Mouse (Mus musculus): ENCODE data around the gene Man2a2. TPM values are rescaled to one million over a fixed set of nuclear protein-coding genes. Genes with fewer than 3 reads are reported as not detected.
A peak's percentile ranks its signal among the peaks of the same experiment; 100 is the strongest.

Man2a2 gene
- 59.9 and 78.3 TPM in 2 replicates for polyA plus RNA-seq (2012; rRNA removed)

- TF ChIP-seq CTCF (IDR thresholded peaks at IDR 0.05; ENCODE audit: borderline replicate concordance, extremely low read depth, insufficient read depth, insufficient read length): peak; percentile 72
- peak; percentile 79 for TF ChIP-seq POLR2A (IDR thresholded peaks at IDR 0.05; ENCODE audit: borderline replicate concordance, extremely low read depth, insufficient read depth, insufficient read length, poor library complexity, severe bottlenecking)
- peak; percentile 86 for DNase-seq (ENCODE audit: low read depth)
Measured at GRCm38 (mm10) chr7:80371041-80371751, at the start of gene Man2a2. Gene Man2a2 (minus strand): TSS chr7:80371375.

GRCm38 (mm10) chr7:80420586-80420985 is 49.4 kb upstream of the Man2a2 start:
- TF ChIP-seq CTCF (IDR thresholded peaks at IDR 0.05; ENCODE audit: borderline replicate concordance, extremely low read depth, insufficient read depth, insufficient read length) (no peak), POLR2A (IDR thresholded peaks at IDR 0.05; ENCODE audit: borderline replicate concordance, extremely low read depth, insufficient read depth, insufficient read length, poor library complexity, severe bottlenecking) (no peak)
- DNase-seq (ENCODE audit: low read depth): no peak

GRCm38 (mm10) chr7:80419278-80419677 is 48.1 kb upstream of the Man2a2 start:
- no peak for TF ChIP-seq CTCF (IDR thresholded peaks at IDR 0.05; ENCODE audit: borderline replicate concordance, extremely low read depth, insufficient read depth, insufficient read length)
- no peak for TF ChIP-seq POLR2A (IDR thresholded peaks at IDR 0.05; ENCODE audit: borderline replicate concordance, extremely low read depth, insufficient read depth, insufficient read length, poor library complexity, severe bottlenecking)
- no peak for DNase-seq (ENCODE audit: low read depth)

GRCm38 (mm10) chr7:80418036-80418435 is 46.9 kb upstream of the Man2a2 start:
- DNase-seq (ENCODE audit: low read depth): no peak
- TF ChIP-seq POLR2A (IDR thresholded peaks at IDR 0.05; ENCODE audit: borderline replicate concordance, extremely low read depth, insufficient read depth, insufficient read length, poor library complexity, severe bottlenecking) (no peak), CTCF (IDR thresholded peaks at IDR 0.05; ENCODE audit: borderline replicate concordance, extremely low read depth, insufficient read depth, insufficient read length) (no peak)

GRCm38 (mm10) chr7:80417601-80418000 is 46.4 kb upstream of the Man2a2 start:
- no peak for DNase-seq (ENCODE audit: low read depth)
- no peak for TF ChIP-seq CTCF (IDR thresholded peaks at IDR 0.05; ENCODE audit: borderline replicate concordance, extremely low read depth, insufficient read depth, insufficient read length)
- TF ChIP-seq POLR2A (IDR thresholded peaks at IDR 0.05; ENCODE audit: borderline replicate concordance, extremely low read depth, insufficient read depth, insufficient read length, poor library complexity, severe bottlenecking): no peak

- no peak for DNase-seq (ENCODE audit: low read depth)
- no peak for TF ChIP-seq POLR2A (IDR thresholded peaks at IDR 0.05; ENCODE audit: borderline replicate concordance, extremely low read depth, insufficient read depth, insufficient read length, poor library complexity, severe bottlenecking)
- TF ChIP-seq CTCF (IDR thresholded peaks at IDR 0.05; ENCODE audit: borderline replicate concordance, extremely low read depth, insufficient read depth, insufficient read length): no peak
Measured at GRCm38 (mm10) chr7:80416969-80417368, 45.8 kb upstream of the Man2a2 start.

- TF ChIP-seq POLR2A (IDR thresholded peaks at IDR 0.05; ENCODE audit: borderline replicate concordance, extremely low read depth, insufficient read depth, insufficient read length, poor library complexity, severe bottlenecking) (no peak), CTCF (IDR thresholded peaks at IDR 0.05; ENCODE audit: borderline replicate concordance, extremely low read depth, insufficient read depth, insufficient read length) (no peak)
- DNase-seq (ENCODE audit: low read depth): no peak
Measured at GRCm38 (mm10) chr7:80414303-80414855, 43.2 kb upstream of the Man2a2 start.

GRCm38 (mm10) chr7:80413512-80414302 is 42.5 kb upstream of the Man2a2 start:
- DNase-seq (ENCODE audit: low read depth): peak; percentile 25
- TF ChIP-seq POLR2A (IDR thresholded peaks at IDR 0.05; ENCODE audit: borderline replicate concordance, extremely low read depth, insufficient read depth, insufficient read length, poor library complexity, severe bottlenecking) (no peak), CTCF (IDR thresholded peaks at IDR 0.05; ENCODE audit: borderline replicate concordance, extremely low read depth, insufficient read depth, insufficient read length) (no peak)

- DNase-seq (ENCODE audit: low read depth): no peak
- TF ChIP-seq POLR2A (IDR thresholded peaks at IDR 0.05; ENCODE audit: borderline replicate concordance, extremely low read depth, insufficient read depth, insufficient read length, poor library complexity, severe bottlenecking) (no peak), CTCF (IDR thresholded peaks at IDR 0.05; ENCODE audit: borderline replicate concordance, extremely low read depth, insufficient read depth, insufficient read length) (no peak)
Measured at GRCm38 (mm10) chr7:80412781-80413180, 41.6 kb upstream of the Man2a2 start.

- TF ChIP-seq CTCF (IDR thresholded peaks at IDR 0.05; ENCODE audit: borderline replicate concordance, extremely low read depth, insufficient read depth, insufficient read length) (no peak), POLR2A (IDR thresholded peaks at IDR 0.05; ENCODE audit: borderline replicate concordance, extremely low read depth, insufficient read depth, insufficient read length, poor library complexity, severe bottlenecking) (no peak)
- peak; percentile 49 for DNase-seq (ENCODE audit: low read depth)
Measured at GRCm38 (mm10) chr7:80412279-80412678, 41.1 kb upstream of the Man2a2 start.

GRCm38 (mm10) chr7:80410380-80410779 is 39.2 kb upstream of the Man2a2 start:
- TF ChIP-seq CTCF (IDR thresholded peaks at IDR 0.05; ENCODE audit: borderline replicate concordance, extremely low read depth, insufficient read depth, insufficient read length) (no peak), POLR2A (IDR thresholded peaks at IDR 0.05; ENCODE audit: borderline replicate concordance, extremely low read depth, insufficient read depth, insufficient read length, poor library complexity, severe bottlenecking) (no peak)

More at GRCm38 (mm10) chr7:80410380-80410779, 39.2 kb upstream of the Man2a2 start:
- DNase-seq (ENCODE audit: low read depth): no peak

Measured in brain, embryonic 14.5 days (tissue).